Mouse (Mus musculus): ENCODE data around the gene Mpped1. TPM values are rescaled to one million over a fixed set of nuclear protein-coding genes. Genes with fewer than 3 reads are reported as not detected.

Mpped1 gene
- total RNA-seq (2012; rRNA removed): not detected in 2 replicates
- polyA plus RNA-seq (2012; ENCODE audit: insufficient read depth in 1 of 2, insufficient read length in 2 of 2, low read depth in 1 of 2, low replicate concordance in 2 of 2, missing spikeins in 1 of 2): not detected

GRCm38 (mm10) chr15:83779387-83779786 is at the start of gene Mpped1:
TSS of gene Mpped1 (plus strand) at chr15:83779467.
- no peak for TF ChIP-seq GABPA (IDR thresholded peaks at IDR 0.05; ENCODE audit: low read depth, low read length)
- no peak for TF ChIP-seq USF2 (IDR thresholded peaks at IDR 0.05; ENCODE audit: borderline replicate concordance in 1 of 2, insufficient read depth in 1 of 2, low read depth in 1 of 2, low read length in 2 of 2)
- TF ChIP-seq KAT2A (conservative IDR thresholded peaks at IDR 0.05; ENCODE audit: low read depth, low read length): no peak
- TF ChIP-seq JUND (IDR thresholded peaks at IDR 0.05; ENCODE audit: low read depth, low read length): no peak
- TF ChIP-seq UBTF (IDR thresholded peaks at IDR 0.05; ENCODE audit: borderline replicate concordance, insufficient read depth, low read depth, low read length): no peak
- TF ChIP-seq ZNF384 (IDR thresholded peaks at IDR 0.05; ENCODE audit: low read depth, low read length): no peak
- TF ChIP-seq POLR2AphosphoS2 (IDR thresholded peaks at IDR 0.05; ENCODE audit: low read length): no peak
- no peak for TF ChIP-seq CHD2 (IDR thresholded peaks at IDR 0.05; ENCODE audit: low read length)
- TF ChIP-seq TAL1 (IDR thresholded peaks at IDR 0.05; ENCODE audit: low read length): no peak
- no peak for TF ChIP-seq CHD1 (IDR thresholded peaks at IDR 0.05; ENCODE audit: low read depth, low read length)
- no peak for TF ChIP-seq ZMIZ1 (IDR thresholded peaks at IDR 0.05; ENCODE audit: low read depth, low read length)
- no peak for TF ChIP-seq MYC (IDR thresholded peaks at IDR 0.05; ENCODE audit: low read depth, low read length)
- no peak for TF ChIP-seq TBP (IDR thresholded peaks at IDR 0.05; ENCODE audit: low read depth, low read length)
- TF ChIP-seq RCOR1 (IDR thresholded peaks at IDR 0.05; ENCODE audit: low read depth, low read length): no peak
- TF ChIP-seq MYB (IDR thresholded peaks at IDR 0.05; ENCODE audit: low read depth, low read length): no peak
- TF ChIP-seq ETS1 (IDR thresholded peaks at IDR 0.05; ENCODE audit: low read depth, low read length): no peak
- Histone ChIP-seq H3K9ac (ENCODE audit: control insufficient read depth, low read depth, low read length, poor library complexity, severe bottlenecking) (no peak within 1 kb of the TSS), H3K27ac (ENCODE audit: control insufficient read depth, low read depth, low read length) (no peak within 1 kb of the TSS), H3K36me3 (ENCODE audit: control insufficient read depth in 1 of 2, insufficient read depth in 2 of 2, low read length in 2 of 2) (no peaks in the 10 kb centered on the region), H3K9me3 (replicated peaks; ENCODE audit: insufficient read depth, low read length) (no peaks in the 10 kb centered on the region), H3K4me3 (ENCODE audit: control insufficient read depth in 1 of 2, insufficient read depth in 1 of 2, low read depth in 2 of 2, low read length in 2 of 2) (no peak within 1 kb of the TSS), H3K79me2 (ENCODE audit: control insufficient read depth, insufficient read depth, low read length, poor library complexity) (no peaks in the 10 kb centered on the region), H3K4me1 (ENCODE audit: control insufficient read depth in 1 of 2, insufficient read depth in 2 of 2, low read length in 2 of 2) (no peaks in the 10 kb centered on the region), H3K27me3 (ENCODE audit: control insufficient read depth in 1 of 2, insufficient read depth in 2 of 2, low read length in 2 of 2) (no peaks in the 10 kb centered on the region)
- DNase-seq (ENCODE audit: low read depth, low spot score): no peak

- TF ChIP-seq RAD21 (IDR thresholded peaks at IDR 0.05; ENCODE audit: low read depth, low read length): no peak
- TF ChIP-seq ZNF384 (IDR thresholded peaks at IDR 0.05; ENCODE audit: low read depth, low read length): no peak
- TF ChIP-seq CHD1 (IDR thresholded peaks at IDR 0.05; ENCODE audit: low read depth, low read length): no peak
- TF ChIP-seq UBTF (IDR thresholded peaks at IDR 0.05; ENCODE audit: borderline replicate concordance, insufficient read depth, low read depth, low read length): no peak
- no peak for TF ChIP-seq TBP (IDR thresholded peaks at IDR 0.05; ENCODE audit: low read depth, low read length)
- no peak for TF ChIP-seq ZMIZ1 (IDR thresholded peaks at IDR 0.05; ENCODE audit: low read depth, low read length)
- TF ChIP-seq KAT2A (conservative IDR thresholded peaks at IDR 0.05; ENCODE audit: low read depth, low read length): no peak
- TF ChIP-seq NRF1 (IDR thresholded peaks at IDR 0.05; ENCODE audit: insufficient read depth, low read depth, low read length, poor library complexity, severe bottlenecking): no peak
- TF ChIP-seq TCF12 (IDR thresholded peaks at IDR 0.05; ENCODE audit: low read depth, low read length): no peak
- no peak for TF ChIP-seq MEF2A (IDR thresholded peaks at IDR 0.05; ENCODE audit: extremely low read depth, insufficient replicate concordance, low read depth, low read length, poor library complexity, severe bottlenecking)
- no peak for TF ChIP-seq ELF1 (IDR thresholded peaks at IDR 0.05; ENCODE audit: low read depth, low read length)
- no peak for TF ChIP-seq MYB (IDR thresholded peaks at IDR 0.05; ENCODE audit: low read depth, low read length)
- no peak for TF ChIP-seq MAX (IDR thresholded peaks at IDR 0.05; ENCODE audit: low read length)
- TF ChIP-seq POLR2A (IDR thresholded peaks at IDR 0.05; ENCODE audit: control insufficient read depth in 1 of 2, insufficient read depth in 1 of 2, low read depth in 1 of 2, low read length in 2 of 2, poor library complexity in 1 of 2): no peak
- TF ChIP-seq RCOR1 (IDR thresholded peaks at IDR 0.05; ENCODE audit: low read depth, low read length): no peak
These were observed 38.4 kb upstream of the Mpped1 start for GRCm38 (mm10) chr15:83740676-83741422.

More at GRCm38 (mm10) chr15:83740676-83741422, 38.4 kb upstream of the Mpped1 start:
- H3K79me2 ChIP-seq (ENCODE audit: control insufficient read depth, insufficient read depth, low read length, poor library complexity): no peaks in the 10 kb centered on the region
- H3K27ac ChIP-seq (ENCODE audit: control insufficient read depth, low read depth, low read length): no peak overlapping the region
- no peak overlapping the region for H3K9ac ChIP-seq (ENCODE audit: control insufficient read depth, low read depth, low read length, poor library complexity, severe bottlenecking)
- no peaks in the 10 kb centered on the region for H3K36me3 ChIP-seq (ENCODE audit: control insufficient read depth in 1 of 2, insufficient read depth in 2 of 2, low read length in 2 of 2)
- no peaks in the 10 kb centered on the region for H3K27me3 ChIP-seq (ENCODE audit: control insufficient read depth in 1 of 2, insufficient read depth in 2 of 2, low read length in 2 of 2)
- H3K4me3 ChIP-seq (ENCODE audit: control insufficient read depth in 1 of 2, insufficient read depth in 1 of 2, low read depth in 2 of 2, low read length in 2 of 2): no peak overlapping the region
- no peaks in the 10 kb centered on the region for H3K4me1 ChIP-seq (ENCODE audit: control insufficient read depth in 1 of 2, insufficient read depth in 2 of 2, low read length in 2 of 2)
- no peaks in the 10 kb centered on the region for H3K9me3 ChIP-seq (replicated peaks; ENCODE audit: insufficient read depth, low read length)
- DNase-seq (ENCODE audit: low read depth, low spot score): no peak

Data from MEL (cell line).